Mouse (Mus musculus) ES-Bruce4 (cell line): ENCODE measurements at regions not wholly inside any gene's neighbourhood (a gene's known extent, or its start where the extent isn't known, plus 50 kb on each side); places are given as distances from the start of the nearest gene placed in this dataset.

ENCODE experiments used
- CTCF ChIP-seq: IDR thresholded peaks from one replicate; pipeline ENCODE4 v1.8.1; 2011; ENCODE audit warnings: low read depth, low read length
- POLR2A ChIP-seq: IDR thresholded peaks from one replicate; pipeline ENCODE4 v1.8.1; 2011; ENCODE audit warnings: low read length; ENCODE audit not compliant: insufficient read depth

- TF ChIP-seq POLR2A, result no peak
- TF ChIP-seq CTCF, result no peak
Measured at GRCm38 (mm10) chr4:53218291-53218640, 58.6 kb upstream of the Abca1 start.
